Mouse (Mus musculus) heart, postnatal 36 days (tissue): ENCODE measurements at regions not wholly inside any gene's neighbourhood (a gene's known extent, or its start where the extent isn't known, plus 50 kb on each side); places are given as distances from the start of the nearest gene placed in this dataset.
A peak's percentile ranks its signal among the peaks of the same experiment; 100 is the strongest.

Source experiments
- DNase-seq, 2 experiments: peaks; one replicate each; pipeline ENCODE4 v3.0.0; 2021 to 2022
- intact Hi-C: fragments of 180-260 bp; cut with DNase I; formaldehyde crosslinking; loops from one replicate; pipeline ENCODE4 v1.15.1; 2025

- DNase-seq, result no peak
- intact Hi-C loops, result no loop called here
Measured at GRCm38 (mm10) chr2:72787616-72788015, 192.6 kb downstream of the Sp3 start.

GRCm38 (mm10) chr2:72791496-72791895 is 188.8 kb downstream of the Sp3 start:
- no peak for DNase-seq
- intact Hi-C loops, result no loop called here

GRCm38 (mm10) chr2:72793424-72793823 is 186.8 kb downstream of the Sp3 start:
- DNase-seq, result no peak

GRCm38 (mm10) chr2:72794501-72794900 is 185.7 kb downstream of the Sp3 start:
- intact Hi-C loops, result no loop called here

More at GRCm38 (mm10) chr2:72793424-72793823, 186.8 kb downstream of the Sp3 start:
- intact Hi-C loops, result no loop called here

GRCm38 (mm10) chr2:72797002-72797718 is 183.1 kb downstream of the Sp3 start:
- intact Hi-C loops, result no loop called here
- DNase-seq, result no peak

More at GRCm38 (mm10) chr2:72794501-72794900, 185.7 kb downstream of the Sp3 start:
- DNase-seq, result no peak

- intact Hi-C loops, result no loop called here
- no peak for DNase-seq
Measured at GRCm38 (mm10) chr2:72800696-72801095, 179.6 kb downstream of the Sp3 start.

- DNase-seq, result no peak
- intact Hi-C loops, result no loop called here
Measured at GRCm38 (mm10) chr2:72813282-72813974, 166.8 kb downstream of the Sp3 start.

GRCm38 (mm10) chr2:72825251-72825650 is 155.0 kb downstream of the Sp3 start:
- no peak for DNase-seq
- intact Hi-C loops, result no loop called here

GRCm38 (mm10) chr2:72829139-72829538 is 151.1 kb downstream of the Sp3 start:
- intact Hi-C loops, result no loop called here
- no peak for DNase-seq

GRCm38 (mm10) chr2:72832770-72833169 is 147.5 kb downstream of the Sp3 start:
- intact Hi-C loops, result no loop called here
- DNase-seq, result no peak

- DNase-seq, result no peak
- intact Hi-C loops, result no loop called here
Measured at GRCm38 (mm10) chr2:72838085-72838727, 142.0 kb downstream of the Sp3 start.

GRCm38 (mm10) chr2:72839673-72840072 is 140.6 kb downstream of the Sp3 start:
- intact Hi-C loops, result no loop called here

GRCm38 (mm10) chr2:72841367-72841766 is 138.9 kb downstream of the Sp3 start:
- intact Hi-C loops, result no loop called here
- DNase-seq, result peak in 1 of 2 experiments; percentile 15

More at GRCm38 (mm10) chr2:72839673-72840072, 140.6 kb downstream of the Sp3 start:
- DNase-seq, result no peak

- intact Hi-C loops, result no loop called here
- DNase-seq, result no peak
Measured at GRCm38 (mm10) chr2:72843610-72844009, 136.6 kb downstream of the Sp3 start.

- intact Hi-C loops, result no loop called here
- DNase-seq, result no peak
Measured at GRCm38 (mm10) chr2:72849441-72850192, 130.6 kb downstream of the Sp3 start.

- intact Hi-C loops, result no loop called here
- DNase-seq, result no peak
Measured at GRCm38 (mm10) chr2:72852509-72852908, 127.7 kb downstream of the Sp3 start.

- no peak for DNase-seq
- intact Hi-C loops, result no loop called here
Measured at GRCm38 (mm10) chr2:72855276-72855970, 124.8 kb downstream of the Sp3 start.

GRCm38 (mm10) chr2:72855971-72856755 is 124.1 kb downstream of the Sp3 start:
- DNase-seq, result no peak
- intact Hi-C loops, result no loop called here

- intact Hi-C loops, result no loop called here
- no peak for DNase-seq
Measured at GRCm38 (mm10) chr2:72857377-72857776, 122.9 kb downstream of the Sp3 start.
